Mouse (Mus musculus): ENCODE data around the gene Sgsh.

DNA sequence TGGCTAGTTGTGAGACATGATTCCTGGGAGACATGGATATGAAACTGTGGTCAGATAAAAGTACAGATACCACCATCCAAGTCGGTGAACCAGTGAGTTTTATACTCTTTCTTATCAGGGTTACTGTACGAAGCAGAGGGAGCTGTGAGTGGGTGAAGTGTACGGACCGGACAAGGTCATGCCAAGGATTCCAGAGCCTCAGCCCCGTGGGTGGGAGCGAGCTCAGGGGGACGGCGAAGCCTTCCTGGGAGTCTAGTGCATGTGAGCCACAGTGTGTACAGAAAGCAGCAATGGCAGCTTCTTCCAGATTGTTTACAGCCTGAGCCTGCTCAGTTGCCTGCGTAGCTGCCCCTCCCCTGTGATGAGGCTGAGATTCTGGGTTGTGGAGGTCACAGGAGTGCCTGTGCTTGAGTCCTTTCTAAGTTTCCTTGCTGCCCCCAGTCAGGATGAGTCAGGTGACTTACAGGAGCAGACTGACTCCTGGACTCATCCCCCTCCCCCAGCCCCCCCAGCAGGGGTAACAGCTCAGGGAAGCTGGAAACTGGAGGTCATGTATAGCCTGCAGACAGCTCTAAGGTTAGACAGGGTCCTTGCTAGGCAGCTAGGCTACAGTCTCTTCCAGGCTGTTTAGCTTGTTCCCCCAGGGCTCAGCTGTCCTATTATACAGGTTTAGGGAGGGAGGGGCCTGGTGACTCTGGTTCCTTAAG, 26.4 kb upstream of the Sgsh start:
- TF ChIP-seq CTCF (IDR thresholded peaks at IDR 0.05; ENCODE audit: low read depth, low read length) (no peak), POLR2A (IDR thresholded peaks at IDR 0.05; ENCODE audit: borderline replicate concordance, low read depth, low read length) (no peak)

Data from bone marrow macrophage, adult 2 months (primary cell).